8 mouse cellular contexts compared by ENCODE assay signal in the genomic region with DNA sequence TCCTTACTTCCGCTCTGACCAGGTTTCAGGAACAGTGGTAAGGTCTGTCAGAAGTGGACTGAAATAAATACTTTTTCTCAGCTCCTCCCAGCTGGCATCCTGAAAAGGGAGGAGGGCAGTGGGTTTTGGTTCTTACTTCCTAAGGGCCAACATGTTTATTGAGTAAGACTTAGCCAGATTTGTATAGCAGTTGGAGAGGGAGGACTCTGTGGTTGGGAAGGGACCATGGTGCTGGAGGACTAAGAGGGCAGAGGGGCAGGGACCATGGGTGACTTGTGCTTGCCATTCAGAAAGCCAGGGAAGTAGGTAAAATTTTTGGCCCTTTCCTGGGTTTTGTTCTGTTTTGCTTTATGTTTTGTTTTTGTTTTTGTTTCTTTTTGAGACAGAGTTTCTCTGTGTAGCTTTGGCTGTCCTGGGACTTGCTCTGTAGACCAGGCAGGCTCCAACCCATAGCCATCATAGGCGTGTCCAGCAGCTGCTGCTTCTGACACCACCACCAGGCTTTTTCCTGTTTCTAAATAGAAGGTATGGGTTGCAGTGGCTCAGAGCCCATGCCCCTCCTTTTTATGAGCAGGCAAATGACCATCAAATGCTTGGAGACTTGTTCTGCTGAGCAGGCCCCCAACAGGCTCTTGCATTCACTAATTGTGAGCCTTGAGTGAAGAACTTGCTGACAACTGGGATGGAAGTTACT. TPM values are rescaled to one million over a fixed set of nuclear protein-coding genes. Genes with fewer than 3 reads are reported as not detected.
"Had no signal": no experiment of that assay in that cellular context is flagged by ENCODE, and none has a peak within 500 bp of the region (broad histone marks: within the 10 kb centered on the region; RNA-seq: fewer than 3 reads in every experiment).

No protein-coding gene starts in this region.

RNA-seq across cellular contexts. Expression of gene Ly6g, which starts 19.8 kb away (rescaled TPM):
- polyA plus RNA-seq: neural tube, embryonic 13.5 days; neural tube, embryonic 14.5 days; neural tube, embryonic 15.5 days; small intestine, adult 2 months; stomach, embryonic 14.5 days; stomach, postnatal 0 days; testis, adult 2 months; urinary bladder, adult 2 months had no signal

RNA-seq across cellular contexts. Expression of gene Ly6c2, which starts 23.5 kb away (rescaled TPM):
- polyA plus RNA-seq: neural tube, embryonic 13.5 days; neural tube, embryonic 14.5 days had no signal
